Mouse (Mus musculus) adrenal gland, adult 8-10 months (tissue): ENCODE data around the gene Fam57a. TPM values are rescaled to one million over a fixed set of nuclear protein-coding genes. Genes with fewer than 3 reads are reported as not detected.
A peak's percentile ranks its signal among the peaks of the same experiment; 100 is the strongest.
"Not testable (repeated sequence)": the region's sequence is repeated elsewhere in the genome, so short reads cannot be mapped to it uniquely, and the experiment has no call there.

Experiments
- DNase-seq: peaks from one replicate; pipeline ENCODE4 v3.0.0; 2022
- total RNA-seq, 4 experiments: library from RNA; stranded (reverse); gene quantifications; 2 replicates each; pipeline ENCODE4 v1.2.4; 2022

Gene Fam57a
- total RNA-seq, 4 experiments from 2014 or later, result 4.4 to 7.7 (median 5.7) TPM

DNA sequence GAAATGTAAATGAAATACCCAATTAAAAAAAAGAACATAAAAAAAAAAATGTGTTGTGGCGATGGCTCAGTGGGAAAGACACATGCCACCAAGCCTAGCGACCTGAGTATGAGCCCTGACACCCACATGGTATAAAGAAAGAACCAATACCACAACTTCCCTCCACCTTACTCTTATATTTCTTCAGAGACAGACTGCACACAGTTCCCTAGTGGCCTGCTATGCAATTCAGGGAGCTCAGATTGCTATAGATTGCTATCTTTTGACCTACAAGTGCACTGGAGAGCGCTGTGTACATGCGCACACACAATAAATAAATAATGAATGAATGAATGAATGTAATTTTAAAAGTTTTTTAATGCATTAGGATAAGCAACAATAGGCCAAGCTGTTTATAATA lies 4.3 kb downstream of the Fam57a start:
- DNase-seq, result no peak

- no peak for DNase-seq
These were observed 7.4 kb downstream of the Fam57a start for GRCm38 (mm10) chr11:76186908-76187307.

GRCm38 (mm10) chr11:76196275-76196976 lies 17.0 kb downstream of the Fam57a start:
- DNase-seq, result no peak

GRCm38 (mm10) chr11:76196977-76197469 lies 17.6 kb downstream of the Fam57a start:
- no peak for DNase-seq

- DNase-seq, result peak; percentile 73
These were observed 22.5 kb downstream of the Fam57a start for GRCm38 (mm10) chr11:76201761-76202674.

GRCm38 (mm10) chr11:76206793-76207192 lies 27.3 kb downstream of the Fam57a start:
- no peak for DNase-seq

- DNase-seq, result no peak
These were observed 30.9 kb downstream of the Fam57a start for GRCm38 (mm10) chr11:76210228-76210985.

- not testable (repeated sequence) for DNase-seq
These were observed 32.1 kb downstream of the Fam57a start for GRCm38 (mm10) chr11:76211595-76211994.

- no peak for DNase-seq
These were observed 34.4 kb downstream of the Fam57a start for GRCm38 (mm10) chr11:76213841-76214240.

GRCm38 (mm10) chr11:76215011-76215410 lies 35.5 kb downstream of the Fam57a start:
- DNase-seq, result no peak

DNA sequence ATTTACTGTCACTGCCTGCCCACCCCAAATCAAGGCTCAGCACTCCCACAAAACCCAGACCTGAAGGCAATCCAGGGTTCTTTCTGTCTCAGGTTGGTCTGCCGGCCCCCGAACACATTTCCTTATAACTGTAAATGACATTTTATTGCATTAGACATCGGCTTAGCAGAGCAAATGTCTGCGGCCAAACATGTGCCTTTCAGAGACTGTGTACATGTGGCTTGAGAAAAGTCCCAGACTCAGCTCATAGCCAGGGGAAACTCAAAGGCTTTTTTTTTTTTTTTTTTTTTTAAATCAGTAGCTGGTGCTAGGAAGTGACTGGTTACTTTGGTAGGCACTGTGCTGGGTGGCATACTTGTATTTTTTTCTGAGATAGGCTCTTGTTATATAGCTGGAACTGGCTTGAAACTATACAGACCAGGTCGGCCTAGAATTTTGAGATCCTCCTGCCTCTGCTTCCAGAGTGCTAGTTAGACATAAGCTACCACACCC lies 36.6 kb downstream of the Fam57a start:
- no peak for DNase-seq

GRCm38 (mm10) chr11:76216681-76217389 lies 37.4 kb downstream of the Fam57a start:
- peak; percentile 21 for DNase-seq

DNA sequence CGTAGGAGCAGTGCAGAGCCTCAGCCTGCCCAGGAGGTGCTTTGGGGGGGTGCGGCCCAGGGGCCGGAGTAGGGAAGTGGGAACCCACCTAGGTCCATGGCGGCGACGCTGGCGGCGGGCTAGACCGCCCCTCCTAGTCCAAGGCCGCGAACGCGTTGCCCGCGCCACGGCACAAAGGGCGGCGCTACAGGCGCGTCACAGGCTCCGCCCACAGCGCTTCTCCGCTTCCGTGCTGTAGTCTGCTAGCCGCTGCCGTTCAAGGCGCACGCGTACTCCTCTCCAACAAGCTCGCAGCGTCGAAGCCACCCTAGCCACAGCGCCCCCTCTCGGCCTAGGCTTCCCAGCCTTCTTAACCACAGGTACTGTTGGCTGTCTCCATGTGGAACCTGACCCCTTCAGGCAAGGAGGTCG lies 37.9 kb downstream of the Fam57a start, which contains the start of the genes Dbil5 and Gemin4:
Gene Dbil5, plus strand, starts transcription at position 219 of the 411 bp plus-strand sequence.
Gene Gemin4, minus strand, starts transcription at position 275 of the 411 bp plus-strand sequence.
- DNase-seq, result peak; percentile 94

- DNase-seq, result no peak
These were observed 45.2 kb downstream of the Fam57a start for GRCm38 (mm10) chr11:76224631-76225030.

DNA sequence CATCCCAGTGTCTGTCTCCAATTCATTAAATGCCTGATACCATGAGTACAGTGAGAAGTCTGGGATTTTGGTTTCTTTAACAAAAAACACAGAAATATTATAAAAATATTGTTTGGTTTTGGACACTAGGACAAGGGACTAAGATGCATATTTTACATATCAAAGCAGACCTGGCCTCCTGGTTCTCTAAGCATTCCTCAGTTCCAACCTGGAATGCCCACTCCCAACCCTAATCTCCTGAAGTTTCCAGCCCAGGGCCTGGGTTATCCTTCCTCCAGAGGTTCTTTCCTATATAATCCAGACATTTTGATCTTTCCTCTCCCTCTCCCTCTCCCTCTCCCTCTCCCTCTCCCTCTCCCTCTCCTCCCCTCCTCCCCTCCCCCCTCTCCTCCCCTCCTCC lies 45.6 kb downstream of the Fam57a start:
- DNase-seq, result no peak

DNA sequence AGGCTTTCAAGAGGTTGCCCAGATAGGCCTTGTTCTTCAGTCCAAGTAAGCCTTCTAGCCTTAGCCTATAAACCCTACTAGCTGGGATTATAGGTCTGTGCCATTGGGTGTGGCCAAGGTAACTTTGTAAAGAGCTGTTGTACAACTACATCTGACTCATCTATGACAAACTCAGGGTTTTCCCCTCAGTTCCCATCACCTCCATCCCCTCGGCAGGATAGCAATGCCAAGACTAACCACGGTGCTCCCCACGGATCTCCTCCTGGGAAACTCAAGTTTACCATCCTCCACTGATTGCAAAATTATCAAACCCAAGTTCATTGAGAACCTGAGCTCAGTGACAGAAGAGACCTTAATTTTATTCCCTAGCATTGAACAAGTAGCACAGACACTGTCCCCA lies 56.7 kb downstream of the Fam57a start:
- DNase-seq, result no peak

DNA sequence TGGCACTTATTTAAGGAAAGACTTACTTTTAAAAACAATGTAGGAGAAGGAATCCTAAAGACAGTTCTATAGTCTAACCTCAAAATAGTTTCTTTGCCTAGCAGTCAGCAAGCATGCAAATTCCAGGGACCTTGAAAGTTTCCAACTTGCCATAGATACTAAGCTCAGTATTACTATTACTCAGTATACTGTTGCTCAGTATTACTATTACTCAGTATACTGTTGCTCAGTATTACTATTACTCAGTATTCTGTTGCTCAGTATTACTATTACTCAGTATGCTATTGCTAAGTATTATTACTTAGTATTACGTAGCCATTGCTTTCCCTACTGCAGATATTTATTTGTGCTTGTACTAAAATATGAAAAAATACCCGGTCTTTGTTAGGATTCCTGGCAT lies 60.3 kb downstream of the Fam57a start:
- DNase-seq, result no peak

DNA sequence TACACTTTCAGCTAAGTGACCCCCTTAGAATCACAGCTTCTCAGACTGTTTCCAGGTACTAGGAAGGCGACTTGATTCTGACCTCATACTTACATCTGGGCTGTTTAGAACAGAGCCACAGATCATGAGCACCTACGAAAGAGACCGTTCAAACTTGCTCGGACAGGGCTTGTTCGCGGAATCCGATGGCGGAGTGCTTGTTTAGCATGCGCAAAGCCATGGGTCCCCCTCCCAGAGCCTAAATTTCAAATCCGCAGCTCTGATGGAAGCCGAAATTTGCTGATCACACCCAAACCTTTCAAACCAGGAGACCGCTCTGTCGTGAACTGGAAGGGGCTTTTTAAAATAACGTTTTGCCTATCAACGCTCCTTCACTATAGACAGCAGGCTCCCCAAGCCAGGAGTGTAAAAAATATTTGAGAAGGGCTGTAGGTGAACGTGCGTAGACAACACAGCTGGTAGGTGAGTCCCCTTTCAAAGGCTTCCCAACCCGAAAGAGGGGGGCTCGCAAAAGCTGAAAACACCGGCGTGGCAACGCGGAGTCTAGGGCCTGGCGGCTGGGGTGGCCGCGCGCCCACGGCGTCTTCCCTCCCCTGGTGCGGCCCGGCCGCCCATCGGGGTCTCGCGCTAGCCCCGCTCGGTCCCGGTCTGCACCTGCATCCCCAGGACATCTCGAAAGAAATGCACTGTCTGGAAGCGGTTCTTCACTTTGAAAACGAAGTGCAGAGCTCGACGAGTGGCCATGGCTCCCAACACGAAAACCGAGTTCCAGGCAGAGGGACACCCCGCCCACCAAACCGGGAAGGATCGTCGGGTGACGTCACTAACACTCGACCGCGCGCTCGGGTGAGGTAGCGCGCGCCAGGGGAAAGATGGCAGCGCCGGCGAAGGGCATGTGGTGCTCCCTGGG lies 63.7 kb downstream of the Fam57a start, which contains the start of the genes Mrm3 and Glod4:
Gene Mrm3, plus strand, starts transcription at position 815 of the 910 bp plus-strand sequence.
Gene Glod4, minus strand, starts transcription at position 825 of the 910 bp plus-strand sequence.
- peak; percentile 89 for DNase-seq

GRCm38 (mm10) chr11:76243811-76244546 lies 64.5 kb downstream of the Fam57a start:
- DNase-seq, result no peak
